Mouse (Mus musculus) hindbrain, embryonic 11.5 days (tissue): Measurements from ENCODE around the gene Etv6. TPM values are rescaled to one million over a fixed set of nuclear protein-coding genes. Genes with fewer than 3 reads are reported as not detected.

ENCODE experiments used
- ATAC-seq: fragments of 200-750 bp; cut with Nextera tagmentation; 2 replicates; pipeline ENCODE4 v1.8.0; 2017; ENCODE audit warnings: mild to moderate bottlenecking, moderate TSS enrichment, moderate library complexity; ENCODE audit not compliant: low FRiP score
- DNase-seq: peaks from one replicate; pipeline ENCODE4 v3.0.0-alpha.2; 2015; ENCODE audit warnings: low spot score
- H3K27ac ChIP-seq: fragments of 300-500 bp; sonication (generic); 2 replicates; pipeline ENCODE4 v1.5.1; 2014; ENCODE audit warnings: mild to moderate bottlenecking, low read depth, low read length
- H3K27me3 ChIP-seq: fragments of 300-500 bp; sonication (generic); 2 replicates; pipeline ENCODE4 v1.6.1; 2014; ENCODE audit warnings: mild to moderate bottlenecking, low read length, moderate library complexity, mixed read lengths; ENCODE audit not compliant: control insufficient read depth, insufficient read depth
- H3K36me3 ChIP-seq: fragments of 300-500 bp; sonication (generic); 2 replicates; pipeline ENCODE4 v1.6.1; 2014; ENCODE audit warnings: mild to moderate bottlenecking, low read length, moderate library complexity, mixed read lengths; ENCODE audit not compliant: control insufficient read depth, insufficient read depth
- H3K4me1 ChIP-seq: fragments of 300-500 bp; sonication (generic); replicated peaks from 2 replicates; pipeline ENCODE4 v1.6.1; 2014; ENCODE audit warnings: low read length, mixed read lengths; ENCODE audit not compliant: control insufficient read depth, insufficient read depth
- H3K4me2 ChIP-seq: fragments of 300-500 bp; sonication (generic); replicated peaks from 2 replicates; pipeline ENCODE4 v1.6.1; 2014; ENCODE audit warnings: mild to moderate bottlenecking, low read depth, low read length
- H3K4me3 ChIP-seq: fragments of 300-500 bp; sonication (generic); 2 replicates; pipeline ENCODE4 v1.5.1; 2014; ENCODE audit warnings: low read depth, low read length
- H3K9ac ChIP-seq: fragments of 300-500 bp; sonication (generic); 2 replicates; pipeline ENCODE4 v1.6.1; 2014; ENCODE audit warnings: low read depth, low read length
- H3K9me3 ChIP-seq: fragments of 300-500 bp; sonication (generic); 2 replicates; pipeline ENCODE4 v1.6.1; 2016; ENCODE audit warnings: low read length; ENCODE audit not compliant: control insufficient read depth
- WGBS: fragments of 180-500 bp; shearing (Covaris S2); extraction: QIAGEN DNeasy Blood & Tissue Kit; methylation state at CpG from one replicate; pipeline ENCODE4 v1.1.7; 2014; 5-methylcytosine and 5-hydroxymethylcytosine counted together
- polyA plus RNA-seq: library from polyadenylated mRNA; unstranded; fragments of >200 nt; fragmentation: Nextera tagmentation; extraction: Ambion mirVana; gene quantifications from 2 replicates; pipeline ENCODE4 v1.2.1, GENCODE M21; 2014

The Etv6 gene
- polyA plus RNA-seq, 1 experiment from 2014 or later, result 13.0 TPM

DNA sequence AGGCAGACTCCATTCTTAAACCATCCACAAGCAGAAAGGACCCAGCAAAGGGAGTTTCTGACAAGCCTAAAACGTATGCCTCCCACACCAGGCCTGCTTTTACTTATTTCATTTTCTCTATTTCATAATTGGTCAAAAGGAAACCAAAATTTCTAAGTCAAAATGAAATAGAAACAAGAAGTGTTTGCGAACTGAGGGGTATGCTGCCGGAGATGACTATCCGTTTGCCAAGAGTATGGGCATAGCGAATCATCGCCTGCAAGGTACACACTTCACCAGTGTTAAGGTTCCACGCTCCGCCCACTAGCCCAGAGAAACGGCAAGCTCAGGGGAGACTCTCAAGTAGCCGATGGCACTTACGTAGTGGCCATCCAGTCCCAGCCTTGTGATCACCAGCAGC, 190.1 kb downstream of the Etv6 start:
- Histone ChIP-seq H3K9me3 (no peaks in the 10 kb centered on the region), H3K27ac (no peak overlapping the region), H3K4me2 (no peak overlapping the region), H3K4me1 (no peaks in the 10 kb centered on the region), H3K27me3 (no peaks in the 10 kb centered on the region), H3K4me3 (no peak overlapping the region), H3K36me3 (no peaks in the 10 kb centered on the region), H3K9ac (no peak overlapping the region)
- WGBS, result 95% methylated on average over 11 of the region's 11 CpGs
- no peak for ATAC-seq
- DNase-seq, result no peak

DNA sequence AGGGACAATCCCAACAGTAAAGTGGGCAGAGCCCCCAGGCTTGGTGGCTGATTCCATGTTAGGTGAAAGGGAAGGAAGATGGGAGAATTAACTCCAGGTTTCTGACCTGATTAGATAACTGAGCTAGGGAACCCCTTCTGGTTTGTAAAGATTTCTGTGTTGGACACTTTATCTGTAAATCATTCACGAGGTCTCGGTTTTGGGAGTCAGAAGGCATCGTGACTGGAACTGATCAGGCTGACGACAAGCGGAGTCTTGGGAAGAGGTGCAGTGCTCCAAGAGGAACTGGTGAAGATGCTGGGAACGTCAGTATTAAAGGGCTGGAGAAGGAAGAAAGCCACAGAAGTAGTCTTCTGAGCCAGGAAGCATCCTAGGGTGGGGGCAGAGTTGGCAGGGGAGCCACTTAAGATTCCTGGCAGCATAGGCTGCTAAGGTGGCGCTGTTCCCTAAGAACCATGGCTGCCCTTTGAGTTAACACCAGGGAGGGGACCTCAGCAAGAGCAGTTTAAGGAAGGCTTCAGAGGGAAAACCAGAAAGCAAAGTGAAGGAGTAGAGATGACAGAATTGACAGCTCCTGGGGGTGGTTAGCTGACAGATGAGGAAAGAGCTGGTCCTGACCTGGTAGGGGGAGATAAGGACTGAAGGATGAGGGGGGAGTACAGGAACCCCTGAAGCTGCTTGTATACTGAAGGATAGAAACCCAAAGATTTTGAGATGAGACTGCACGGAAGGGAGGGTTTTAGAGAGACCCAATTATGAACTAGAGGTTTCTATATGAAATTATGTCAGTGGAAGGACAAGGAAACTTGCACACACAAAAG, 191.1 kb downstream of the Etv6 start:
- ATAC-seq (no peak), DNase-seq (no peak)
- Histone ChIP-seq H3K4me1 (no peaks in the 10 kb centered on the region), H3K36me3 (no peaks in the 10 kb centered on the region), H3K9ac (no peak overlapping the region), H3K9me3 (no peaks in the 10 kb centered on the region), H3K27ac (no peak overlapping the region), H3K27me3 (no peaks in the 10 kb centered on the region), H3K4me2 (no peak overlapping the region), H3K4me3 (no peak overlapping the region)
- 85% methylated on average over 8 of the region's 8 CpGs for WGBS

DNA sequence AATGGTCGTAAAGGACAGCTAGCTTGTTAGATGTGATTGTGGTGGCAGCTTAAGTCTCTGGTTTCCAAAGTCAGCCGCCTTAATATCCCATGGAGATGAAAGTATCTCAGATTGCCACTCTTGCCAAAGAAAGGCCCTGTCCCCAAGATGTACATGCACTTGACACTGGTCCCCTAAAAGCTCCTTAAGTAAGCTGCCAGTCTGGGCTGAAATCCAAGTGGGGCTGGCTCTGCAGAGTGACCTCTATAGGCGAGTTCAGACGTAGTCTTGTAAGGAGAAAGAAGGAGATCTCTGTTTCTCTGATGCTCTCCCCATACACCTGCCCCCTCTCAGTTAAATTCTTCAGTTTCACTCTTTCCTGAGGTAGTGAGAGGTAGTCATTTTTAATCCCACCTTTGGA, 200.8 kb downstream of the Etv6 start:
- H3K9ac ChIP-seq, result no peak overlapping the region
- H3K27ac ChIP-seq, result no peak overlapping the region
- WGBS, result 78% methylated on average over 4 of the region's 4 CpGs
- H3K27me3 ChIP-seq, result no peaks in the 10 kb centered on the region
- no peaks in the 10 kb centered on the region for H3K36me3 ChIP-seq
- DNase-seq (no peak), ATAC-seq (no peak)
- no peak overlapping the region for H3K4me3 ChIP-seq
- no peaks in the 10 kb centered on the region for H3K4me1 ChIP-seq
- H3K4me2 ChIP-seq, result no peak overlapping the region
- no peaks in the 10 kb centered on the region for H3K9me3 ChIP-seq

- H3K4me2 ChIP-seq, result no peak overlapping the region
- no peak for ATAC-seq
- H3K9ac ChIP-seq, result no peak overlapping the region
- no peaks in the 10 kb centered on the region for H3K27me3 ChIP-seq
- DNase-seq, result no peak
- no peaks in the 10 kb centered on the region for H3K4me1 ChIP-seq
- no peaks in the 10 kb centered on the region for H3K9me3 ChIP-seq
- whole genome bisulfite sequencing, result 90% methylated on average over 9 of the region's 9 CpGs
- H3K27ac ChIP-seq, result no peak overlapping the region
- H3K4me3 ChIP-seq, result no peak overlapping the region
- no peaks in the 10 kb centered on the region for H3K36me3 ChIP-seq
Observed at GRCm38 (mm10) chr6:134238455-134238854, 203.0 kb downstream of the Etv6 start.

DNA sequence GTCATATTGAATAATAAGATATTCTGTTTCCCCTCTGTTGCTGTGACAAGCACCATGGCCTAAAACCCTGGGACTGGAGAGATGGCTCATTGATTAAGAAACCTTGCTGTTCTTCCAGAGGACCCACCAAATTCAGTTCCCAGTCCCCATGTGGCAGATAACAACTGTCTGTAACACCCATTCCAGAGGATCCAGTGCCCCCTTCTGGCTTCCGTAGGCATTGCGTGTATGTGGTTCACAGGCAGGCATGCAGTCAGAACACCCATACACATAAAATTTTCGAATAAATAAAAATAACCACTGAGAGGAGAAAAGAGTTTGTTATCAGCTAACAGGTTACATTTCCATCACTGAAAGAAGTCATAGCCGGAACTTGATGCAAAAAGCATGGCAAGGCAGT, 205.5 kb downstream of the Etv6 start:
- no peaks in the 10 kb centered on the region for H3K36me3 ChIP-seq
- no peak for ATAC-seq
- H3K4me2 ChIP-seq, result no peak overlapping the region
- DNase-seq, result peak; percentile 11
- no peaks in the 10 kb centered on the region for H3K9me3 ChIP-seq
- 94% methylated on average over 4 of the region's 4 CpGs for WGBS
- H3K27ac ChIP-seq, result no peak overlapping the region
- H3K4me3 ChIP-seq, result no peak overlapping the region
- H3K9ac ChIP-seq, result no peak overlapping the region
- H3K4me1 ChIP-seq, result no peaks in the 10 kb centered on the region
- H3K27me3 ChIP-seq, result no peaks in the 10 kb centered on the region

- WGBS, result 58% methylated on average over 3 of the region's 3 CpGs
- no peak for DNase-seq
- Histone ChIP-seq H3K27me3 (no peaks in the 10 kb centered on the region), H3K4me2 (no peak overlapping the region), H3K9me3 (no peaks in the 10 kb centered on the region), H3K4me1 (no peaks in the 10 kb centered on the region), H3K9ac (no peak overlapping the region), H3K4me3 (no peak overlapping the region), H3K36me3 (0 out of 2 replicates have a peak, but pooled peaks cover 1% of the 10 kb centered on the region), H3K27ac (no peak overlapping the region)
- no peak for ATAC-seq
Observed at GRCm38 (mm10) chr6:134243119-134243518, 207.6 kb downstream of the Etv6 start.

- H3K36me3 ChIP-seq, result 0 out of 2 replicates have a peak, but pooled peaks cover 3% of the 10 kb centered on the region
- H3K4me1 ChIP-seq, result no peaks in the 10 kb centered on the region
- WGBS, result 91% methylated on average over 4 of the region's 4 CpGs
- H3K4me2 ChIP-seq, result no peak overlapping the region
- ATAC-seq (no peak), DNase-seq (no peak)
- H3K9me3 ChIP-seq, result no peaks in the 10 kb centered on the region
- no peak overlapping the region for H3K4me3 ChIP-seq
- no peak overlapping the region for H3K9ac ChIP-seq
- H3K27ac ChIP-seq, result no peak overlapping the region
- H3K27me3 ChIP-seq, result no peaks in the 10 kb centered on the region
Observed at GRCm38 (mm10) chr6:134243546-134243945, 208.0 kb downstream of the Etv6 start.

DNA sequence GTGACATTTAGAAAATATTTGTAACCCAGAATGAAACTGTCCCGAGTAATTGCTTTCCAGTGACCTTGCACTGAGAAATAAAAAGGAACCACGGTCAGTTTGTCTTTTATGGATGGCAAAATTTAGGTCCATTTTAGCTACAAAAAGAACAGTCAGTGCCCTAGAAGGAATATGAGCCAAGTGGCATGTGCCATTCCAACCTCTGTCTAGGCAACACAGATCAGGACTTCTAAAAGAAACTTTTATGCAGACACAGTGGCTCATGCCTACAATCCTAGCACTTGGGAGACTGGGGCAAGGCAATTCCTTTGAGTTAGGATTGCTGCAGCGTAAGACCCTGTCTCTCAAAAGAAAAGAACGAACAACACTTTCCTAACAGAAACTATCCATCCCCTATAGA, 208.6 kb downstream of the Etv6 start:
- WGBS, result 92% methylated on average over 4 of the region's 4 CpGs
- Histone ChIP-seq H3K27ac (no peak overlapping the region), H3K9me3 (no peaks in the 10 kb centered on the region), H3K9ac (no peak overlapping the region), H3K4me1 (no peaks in the 10 kb centered on the region), H3K4me2 (no peak overlapping the region), H3K4me3 (no peak overlapping the region), H3K36me3 (0 out of 2 replicates have a peak, but pooled peaks cover 5% of the 10 kb centered on the region), H3K27me3 (no peaks in the 10 kb centered on the region)
- ATAC-seq (no peak), DNase-seq (no peak)

DNA sequence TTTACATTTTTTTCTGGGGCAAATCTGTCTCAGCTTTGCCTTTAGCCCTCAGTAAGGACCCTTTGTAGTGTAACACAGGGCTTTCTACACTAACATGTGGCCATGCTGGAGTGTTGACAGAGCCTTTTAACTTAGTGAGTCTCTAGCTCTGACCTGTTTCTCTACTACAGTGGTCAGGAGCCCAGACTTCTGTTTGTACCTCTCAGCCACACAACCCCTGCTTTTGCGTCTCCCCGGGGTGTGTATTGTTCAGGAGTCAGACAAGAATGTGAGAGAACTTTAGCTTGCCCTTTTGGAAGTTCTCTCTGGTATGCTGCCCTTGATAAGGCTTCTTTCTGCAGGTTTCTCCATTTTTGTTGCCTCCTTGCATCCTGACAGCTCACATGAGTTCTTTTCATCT, 210.6 kb downstream of the Etv6 start:
- Histone ChIP-seq H3K36me3 (0 out of 2 replicates have a peak, but pooled peaks cover 5% of the 10 kb centered on the region), H3K4me2 (no peak overlapping the region), H3K27ac (no peak overlapping the region), H3K27me3 (no peaks in the 10 kb centered on the region), H3K9ac (no peak overlapping the region), H3K9me3 (no peaks in the 10 kb centered on the region), H3K4me1 (no peaks in the 10 kb centered on the region), H3K4me3 (no peak overlapping the region)
- DNase-seq (no peak), ATAC-seq (no peak)
- WGBS, result 70% methylated on average over 2 of the region's 2 CpGs
